Mouse (Mus musculus) liver, embryonic 16.5 days (tissue): ENCODE results near the gene Anp32b. TPM values are rescaled to one million over a fixed set of nuclear protein-coding genes. Genes with fewer than 3 reads are reported as not detected.

Experiments used
- ATAC-seq: fragments of 200-750 bp; cut with Nextera tagmentation; 2 replicates; pipeline ENCODE4 v1.8.0; 2017; ENCODE audit warnings: low read depth, mild to moderate bottlenecking, moderate number of reproducible peaks, moderate library complexity
- H3K27ac ChIP-seq: fragments of 300-500 bp; sonication (generic); 2 replicates; pipeline ENCODE4 v1.5.1; 2014; ENCODE audit warnings: mild to moderate bottlenecking, low read length
- H3K27me3 ChIP-seq: fragments of 300-500 bp; sonication (generic); 2 replicates; pipeline ENCODE4 v1.6.1; 2014; ENCODE audit warnings: low read depth, low read length, mixed read lengths; ENCODE audit not compliant: control insufficient read depth, insufficient read depth
- H3K36me3 ChIP-seq: fragments of 300-500 bp; sonication (generic); 2 replicates; pipeline ENCODE4 v1.6.1; 2014; ENCODE audit warnings: mild to moderate bottlenecking; ENCODE audit not compliant: control insufficient read depth, insufficient read depth
- H3K4me1 ChIP-seq: fragments of 300-500 bp; sonication (generic); 2 replicates; pipeline ENCODE4 v1.6.1; 2014; ENCODE audit warnings: low read depth, low read length, mixed read lengths; ENCODE audit not compliant: control insufficient read depth
- H3K4me2 ChIP-seq: fragments of 300-500 bp; sonication (generic); 2 replicates; pipeline ENCODE4 v1.6.1; 2014; ENCODE audit warnings: low read depth, low read length, mixed read lengths
- H3K4me3 ChIP-seq: fragments of 300-500 bp; sonication (generic); 2 replicates; pipeline ENCODE4 v1.5.1; 2014; ENCODE audit warnings: low read depth, mild to moderate bottlenecking, low read length
- H3K9ac ChIP-seq: fragments of 300-500 bp; sonication (generic); 2 replicates; pipeline ENCODE4 v1.6.1; 2014; ENCODE audit warnings: low read depth, low read length
- H3K9me3 ChIP-seq: fragments of 300-500 bp; sonication (generic); replicated peaks from 2 replicates; pipeline ENCODE4 v1.6.1; 2016; ENCODE audit warnings: low read length; ENCODE audit not compliant: control insufficient read depth
- WGBS: fragments of 180-500 bp; shearing (Covaris S2); extraction: QIAGEN DNeasy Blood & Tissue Kit; methylation state at CpG from one replicate; pipeline ENCODE4 v1.1.7; 2014; ENCODE audit not compliant: insufficient replicate concordance; 5-methylcytosine and 5-hydroxymethylcytosine counted together
- polyA plus RNA-seq: library from polyadenylated mRNA; unstranded; fragments of >200 nt; fragmentation: Nextera tagmentation; extraction: Ambion mirVana; gene quantifications from 2 replicates; pipeline ENCODE4 v1.2.1, GENCODE M21; 2015

Gene Anp32b
- polyA plus RNA-seq, 1 experiment from 2014 or later, result 318 TPM

GRCm38 (mm10) chr4:46418851-46419250 is 31.9 kb upstream of the Anp32b start:
- no peaks in the 10 kb centered on the region for H3K9me3 ChIP-seq
- H3K36me3 ChIP-seq, result no peaks in the 10 kb centered on the region
- H3K9ac ChIP-seq, result no peak overlapping the region
- H3K27me3 ChIP-seq, result no peaks in the 10 kb centered on the region
- no peak overlapping the region for H3K4me3 ChIP-seq
- WGBS, result 84% methylated on average over 9 of the region's 9 CpGs
- no peak for ATAC-seq
- peaks cover 10% of the 10 kb centered on the region for H3K4me1 ChIP-seq
- H3K27ac ChIP-seq, result no peak overlapping the region
- no peak overlapping the region for H3K4me2 ChIP-seq

DNA sequence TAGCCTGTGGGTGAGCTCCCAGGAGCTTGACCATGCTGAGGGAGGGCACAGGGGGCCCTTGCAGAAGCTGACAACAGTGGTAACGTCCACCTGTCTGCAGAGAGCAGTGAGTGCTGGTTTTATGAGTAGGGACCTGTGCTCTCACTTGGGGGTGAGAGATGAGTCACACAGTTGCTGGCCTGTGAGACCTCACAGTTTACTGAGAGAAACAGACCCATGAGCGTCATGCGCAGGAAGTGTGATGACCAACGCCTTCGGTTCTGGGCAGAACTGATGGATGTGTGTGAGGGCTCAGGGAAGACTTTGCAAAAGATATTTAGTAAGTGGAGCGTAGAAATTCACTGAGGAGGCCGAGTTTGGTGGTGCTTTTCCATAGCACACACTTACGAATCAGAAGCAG is 28.1 kb upstream of the Anp32b start:
- Histone ChIP-seq H3K4me2 (no peak overlapping the region), H3K36me3 (no peaks in the 10 kb centered on the region), H3K27me3 (no peaks in the 10 kb centered on the region), H3K4me3 (no peak overlapping the region), H3K27ac (no peak overlapping the region), H3K4me1 (peaks cover 3% of the 10 kb centered on the region), H3K9ac (no peak overlapping the region; the same call in 1 of the 2 replicates), H3K9me3 (no peaks in the 10 kb centered on the region)
- WGBS, result 60% methylated on average over 8 of the region's 8 CpGs
- ATAC-seq, result no peak

GRCm38 (mm10) chr4:46428903-46429499 is 21.7 kb upstream of the Anp32b start:
- ATAC-seq, result no peak
- Histone ChIP-seq H3K4me3 (no peak overlapping the region), H3K27me3 (no peaks in the 10 kb centered on the region), H3K4me1 (peaks cover 30% of the 10 kb centered on the region), H3K9me3 (no peaks in the 10 kb centered on the region), H3K27ac (no peak overlapping the region), H3K36me3 (no peaks in the 10 kb centered on the region), H3K9ac (0 out of 2 replicates have a peak overlapping the region, but pooled peaks have one; percentile 3), H3K4me2 (no peak overlapping the region)
- 70% methylated on average over 10 of the region's 10 CpGs for WGBS

GRCm38 (mm10) chr4:46432339-46433036 is 18.2 kb upstream of the Anp32b start:
- peak overlapping the region; percentile 37 for H3K4me3 ChIP-seq
- no peaks in the 10 kb centered on the region for H3K9me3 ChIP-seq
- peak; percentile 99 for ATAC-seq
- H3K9ac ChIP-seq, result peak overlapping the region; percentile 65
- H3K4me2 ChIP-seq, result peak overlapping the region; percentile 70
- no peaks in the 10 kb centered on the region for H3K27me3 ChIP-seq
- no peaks in the 10 kb centered on the region for H3K36me3 ChIP-seq
- peaks cover 44% of the 10 kb centered on the region for H3K4me1 ChIP-seq
- H3K27ac ChIP-seq, result peak overlapping the region; percentile 98
- 38% methylated on average over 12 of the region's 12 CpGs for WGBS

- no peak overlapping the region for H3K27ac ChIP-seq
- H3K9ac ChIP-seq, result no peak overlapping the region
- H3K4me3 ChIP-seq, result no peak overlapping the region
- no peaks in the 10 kb centered on the region for H3K36me3 ChIP-seq
- no peak for ATAC-seq
- no peaks in the 10 kb centered on the region for H3K9me3 ChIP-seq
- WGBS, result 58% methylated on average over 4 of the region's 4 CpGs
- no peak overlapping the region for H3K4me2 ChIP-seq
- no peaks in the 10 kb centered on the region for H3K27me3 ChIP-seq
- peaks cover 13% of the 10 kb centered on the region for H3K4me1 ChIP-seq
These were observed 8.2 kb upstream of the Anp32b start for GRCm38 (mm10) chr4:46442501-46442900.

DNA sequence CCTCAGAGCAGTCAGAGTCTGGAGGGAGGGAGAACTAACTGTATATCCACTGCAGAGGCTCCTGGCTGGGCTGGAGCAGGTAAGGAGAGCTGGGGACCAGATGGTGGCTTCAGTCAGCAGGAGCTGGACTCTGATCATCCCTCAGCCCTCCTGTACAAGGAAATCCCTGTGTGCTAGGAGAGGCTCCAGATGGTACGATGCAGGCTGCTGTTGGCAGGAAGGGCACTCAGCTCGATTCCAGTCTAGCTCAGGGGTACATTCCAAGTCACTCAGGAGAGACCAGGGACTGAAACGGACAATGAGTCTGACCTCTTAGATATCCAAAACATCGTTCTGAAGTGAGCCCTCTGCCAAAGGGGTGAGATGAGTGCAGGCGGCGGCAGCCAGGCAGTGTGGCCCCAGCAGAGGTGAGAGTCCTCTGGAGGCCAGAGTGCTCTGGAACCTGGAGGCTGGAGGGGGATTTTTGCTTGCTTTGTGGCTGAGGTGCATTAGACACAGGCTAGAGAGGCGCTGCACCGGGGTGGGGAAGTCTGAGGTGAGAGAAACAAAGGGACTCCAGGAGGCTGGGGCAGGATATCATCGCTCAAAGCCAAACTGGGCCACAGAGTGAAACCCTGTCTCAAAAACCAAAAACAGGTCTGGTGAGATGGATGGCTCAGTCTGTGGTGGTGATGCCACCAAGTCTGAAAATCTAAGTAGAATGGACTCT is 5.3 kb upstream of the Anp32b start:
- no peak for ATAC-seq
- no peaks in the 10 kb centered on the region for H3K9me3 ChIP-seq
- no peak overlapping the region for H3K4me2 ChIP-seq
- 74% methylated on average over 9 of the region's 9 CpGs for WGBS
- peak overlapping the region; percentile 5; the same call in 1 of the 2 replicates for H3K27ac ChIP-seq
- no peaks in the 10 kb centered on the region for H3K27me3 ChIP-seq
- H3K4me1 ChIP-seq, result peaks cover 38% of the 10 kb centered on the region
- no peak overlapping the region for H3K4me3 ChIP-seq
- 0 out of 2 replicates have a peak overlapping the region, but pooled peaks have one; percentile 10 for H3K9ac ChIP-seq
- no peaks in the 10 kb centered on the region for H3K36me3 ChIP-seq

DNA sequence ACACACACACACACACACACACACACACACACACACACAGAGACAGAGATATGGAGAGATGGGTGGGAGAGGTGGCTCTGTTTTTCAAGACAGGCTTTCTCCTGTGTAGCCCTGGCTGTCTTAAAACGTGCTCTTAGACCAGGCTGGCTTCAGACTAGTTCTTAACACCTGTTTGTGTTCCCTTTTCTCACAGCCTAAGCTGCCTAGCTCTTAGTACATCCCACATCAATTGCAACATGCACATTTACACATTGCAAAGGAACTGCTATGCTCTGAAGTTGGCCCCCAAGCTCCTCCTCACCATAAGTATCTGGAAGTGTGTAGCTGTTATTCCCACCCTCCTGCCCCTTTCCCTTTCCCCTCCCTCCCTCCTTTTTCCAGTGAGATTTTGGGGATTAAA is 3.2 kb upstream of the Anp32b start:
- Histone ChIP-seq H3K9ac (0 out of 2 replicates have a peak overlapping the region, but pooled peaks have one; percentile 22), H3K9me3 (no peaks in the 10 kb centered on the region), H3K27me3 (no peaks in the 10 kb centered on the region), H3K27ac (peak overlapping the region; percentile 28; the same call in 1 of the 2 replicates), H3K4me2 (no peak overlapping the region), H3K4me1 (peaks cover 38% of the 10 kb centered on the region), H3K4me3 (no peak overlapping the region), H3K36me3 (no peaks in the 10 kb centered on the region)
- WGBS, result 22% methylated on average over 1 of the region's 1 CpGs
- ATAC-seq, result no peak

DNA sequence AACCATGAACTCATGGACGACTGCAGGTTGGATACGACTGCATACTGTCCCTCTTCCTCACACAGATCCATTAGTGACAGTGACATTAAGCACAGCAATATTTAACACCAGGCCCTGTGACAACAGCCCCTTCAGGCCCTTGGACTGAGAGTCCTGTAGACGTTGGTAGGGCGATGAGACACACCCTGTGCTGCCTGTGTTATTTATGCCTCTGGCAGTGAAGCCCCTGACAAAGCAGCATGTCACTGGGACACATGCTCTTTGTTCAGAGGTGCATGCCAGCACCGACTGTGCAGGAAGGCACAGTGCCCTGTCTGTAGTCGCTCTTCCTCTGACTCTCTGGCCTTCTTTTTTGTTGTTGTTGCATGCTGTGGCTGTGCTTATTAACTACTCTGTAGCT is 1.8 kb upstream of the Anp32b start:
- Histone ChIP-seq H3K27ac (peak overlapping the region; percentile 98), H3K36me3 (no peaks in the 10 kb centered on the region), H3K4me1 (peaks cover 42% of the 10 kb centered on the region), H3K9me3 (no peaks in the 10 kb centered on the region), H3K27me3 (no peaks in the 10 kb centered on the region), H3K4me2 (peak overlapping the region; percentile 15; the same call in 1 of the 2 replicates), H3K9ac (peak overlapping the region; percentile 53), H3K4me3 (no peak overlapping the region)
- WGBS, result 30% methylated on average over 6 of the region's 6 CpGs
- no peak for ATAC-seq
